Mouse (Mus musculus) forebrain, postnatal 0 days (tissue): ENCODE results near the gene Tmc8. TPM values are rescaled to one million over a fixed set of nuclear protein-coding genes. Genes with fewer than 3 reads are reported as not detected.

Source experiments
- ATAC-seq: fragments of 200-750 bp; cut with Nextera tagmentation; 2 replicates; pipeline ENCODE4 v1.8.0; 2017; ENCODE audit warnings: mild to moderate bottlenecking, moderate library complexity
- DNase-seq: peaks from one replicate; pipeline ENCODE4 v3.0.0-alpha.2; 2015
- H3K27ac ChIP-seq: fragments of 300-500 bp; sonication (generic); 2 replicates; pipeline ENCODE4 v1.5.1; 2014; ENCODE audit warnings: low read depth, mild to moderate bottlenecking, antibody characterized with exemption, low read length, moderate library complexity, mixed read lengths
- H3K27me3 ChIP-seq: fragments of 300-500 bp; sonication (generic); 2 replicates; pipeline ENCODE4 v1.6.1; 2014; ENCODE audit warnings: mild to moderate bottlenecking, low read length, mixed read lengths; ENCODE audit not compliant: insufficient read depth
- H3K36me3 ChIP-seq: fragments of 300-500 bp; sonication (generic); 2 replicates; pipeline ENCODE4 v1.6.1; 2014; ENCODE audit warnings: mild to moderate bottlenecking, moderate library complexity; ENCODE audit not compliant: insufficient read depth
- H3K4me1 ChIP-seq: fragments of 300-500 bp; sonication (generic); 2 replicates; pipeline ENCODE4 v1.6.1; 2014; ENCODE audit warnings: antibody characterized with exemption; ENCODE audit not compliant: insufficient read depth
- H3K4me2 ChIP-seq: fragments of 300-500 bp; sonication (generic); 2 replicates; pipeline ENCODE4 v1.6.1; 2014; ENCODE audit warnings: low read depth, mild to moderate bottlenecking, moderate library complexity
- H3K4me3 ChIP-seq: fragments of 300-500 bp; sonication (generic); 2 replicates; pipeline ENCODE4 v1.5.1; 2014; ENCODE audit warnings: low read depth, low read length, mixed read lengths
- H3K9ac ChIP-seq: fragments of 300-500 bp; sonication (generic); 2 replicates; pipeline ENCODE4 v1.6.1; 2014; ENCODE audit warnings: mild to moderate bottlenecking
- H3K9me3 ChIP-seq: fragments of 300-500 bp; sonication (generic); 2 replicates; pipeline ENCODE4 v1.6.1; 2016; ENCODE audit warnings: low read length
- CTCF ChIP-seq: sonication (generic); IDR thresholded peaks from 2 replicates; pipeline ENCODE4 v1.5.1; 2016; ENCODE audit warnings: antibody characterized with exemption, control low read depth, low read depth
- WGBS: fragments of 180-500 bp; shearing (Covaris S2); extraction: QIAGEN DNeasy Blood & Tissue Kit; methylation state at CpG from one replicate; pipeline ENCODE4 v1.1.7; 2014; 5-methylcytosine and 5-hydroxymethylcytosine counted together
- polyA plus RNA-seq: library from polyadenylated mRNA; unstranded; fragments of >200 nt; fragmentation: Nextera tagmentation; extraction: Ambion mirVana; gene quantifications from 2 replicates; pipeline ENCODE4 v1.2.1, GENCODE M21; 2015
- total RNA-seq: library from RNA; depleted of rRNA; stranded (reverse); fragments of >200 nt; gene quantifications from 2 replicates; pipeline ENCODE4 v1.2.3, GENCODE M21; 2014; rRNA removed

Gene Tmc8
- total and polyA plus RNA-seq, 2 experiments from 2014 or later: 0.59 to 2.1 TPM

- DNase-seq: no peak
- no peaks in the 10 kb centered on the region for H3K36me3 ChIP-seq
- H3K4me3 ChIP-seq: no peak overlapping the region
- 68% methylated on average over 1 of the region's 1 CpGs for WGBS
- no peak overlapping the region for H3K9ac ChIP-seq
- TF ChIP-seq CTCF: no peak
- no peaks in the 10 kb centered on the region for H3K4me1 ChIP-seq
- no peak overlapping the region for H3K27ac ChIP-seq
- no peak overlapping the region for H3K4me2 ChIP-seq
- ATAC-seq: no peak
- H3K27me3 ChIP-seq: no peaks in the 10 kb centered on the region
- no peaks in the 10 kb centered on the region for H3K9me3 ChIP-seq
Measured at GRCm38 (mm10) chr11:117839021-117839420, 57.1 kb downstream of the Tmc8 start.

GRCm38 (mm10) chr11:117840910-117841309, 59.0 kb downstream of the Tmc8 start:
- Histone ChIP-seq H3K4me1 (no peaks in the 10 kb centered on the region), H3K9ac (no peak overlapping the region), H3K4me3 (no peak overlapping the region), H3K27me3 (no peaks in the 10 kb centered on the region), H3K27ac (no peak overlapping the region), H3K36me3 (no peaks in the 10 kb centered on the region), H3K9me3 (no peaks in the 10 kb centered on the region), H3K4me2 (no peak overlapping the region)
- 57% methylated on average over 1 of the region's 1 CpGs for WGBS
- no peak for ATAC-seq
- no peak for DNase-seq
- TF ChIP-seq CTCF: no peak

Other genes with a start within 250 kb of the Tmc8 start
- gene Tnrc6c, start 127.8 kb upstream of the Tmc8 start, total RNA-seq: 56.9 and 71.6 TPM in 2 replicates
- 13.1 and 19.9 TPM in 2 replicates for gene Tnrc6c, start 127.8 kb upstream of the Tmc8 start, polyA plus RNA-seq
- gene Tmc6, start 122 bp downstream of the Tmc8 start, total RNA-seq: 2.9 and 4.1 TPM in 2 replicates
- 2.3 and 3.2 TPM in 2 replicates for gene Tmc6, start 122 bp downstream of the Tmc8 start, polyA plus RNA-seq
- gene 6030468B19Rik, start 15.6 kb downstream of the Tmc8 start, total RNA-seq: not detected in 2 replicates
- not detected in 2 replicates for gene 6030468B19Rik, start 15.6 kb downstream of the Tmc8 start, polyA plus RNA-seq
- gene Gm20708, start 27.6 kb downstream of the Tmc8 start, total RNA-seq: 1.5 and 2.0 TPM in 2 replicates
- gene Gm20708, start 27.6 kb downstream of the Tmc8 start, polyA plus RNA-seq: 0.52 and 1.1 TPM in 2 replicates
- gene Syngr2, start 27.6 kb downstream of the Tmc8 start, total RNA-seq: 11.8 and 16.9 TPM in 2 replicates
- gene Syngr2, start 27.6 kb downstream of the Tmc8 start, polyA plus RNA-seq: 14.4 and 15.7 TPM in 2 replicates
- 3.6 and 3.8 TPM in 2 replicates for gene Afmid, start 43.8 kb downstream of the Tmc8 start, total RNA-seq
- gene Afmid, start 43.8 kb downstream of the Tmc8 start, polyA plus RNA-seq: 7.4 and 8.8 TPM in 2 replicates
- 10.3 and 29.8 TPM in 2 replicates for gene Tk1, start 44.0 kb downstream of the Tmc8 start, total RNA-seq
- 11.1 and 12.2 TPM in 2 replicates for gene Tk1, start 44.0 kb downstream of the Tmc8 start, polyA plus RNA-seq
- gene Birc5, start 67.2 kb downstream of the Tmc8 start, total RNA-seq: 5.7 and 6.2 TPM in 2 replicates
- gene Birc5, start 67.2 kb downstream of the Tmc8 start, polyA plus RNA-seq: 24.9 and 31.4 TPM in 2 replicates
- gene Tmem235, start 78.7 kb downstream of the Tmc8 start, total RNA-seq: not detected in 2 replicates
- not detected in 2 replicates for gene Tmem235, start 78.7 kb downstream of the Tmc8 start, polyA plus RNA-seq
- gene Tha1, start 91.4 kb downstream of the Tmc8 start, total RNA-seq: 5.9 and 8.2 TPM in 2 replicates
- 2.6 and 2.9 TPM in 2 replicates for gene Tha1, start 91.4 kb downstream of the Tmc8 start, polyA plus RNA-seq
- 7.8 and 11.0 TPM in 2 replicates for gene Socs3, start 188.0 kb downstream of the Tmc8 start, total RNA-seq
- gene Socs3, start 188.0 kb downstream of the Tmc8 start, polyA plus RNA-seq: 6.5 and 8.4 TPM in 2 replicates
- 55.7 and 63.0 TPM in 2 replicates for gene Pgs1, start 204.2 kb downstream of the Tmc8 start, total RNA-seq
- 47.7 and 54.4 TPM in 2 replicates for gene Pgs1, start 204.2 kb downstream of the Tmc8 start, polyA plus RNA-seq